Mouse (Mus musculus): ENCODE data around the gene Rtl4.

The Rtl4 gene

DNA sequence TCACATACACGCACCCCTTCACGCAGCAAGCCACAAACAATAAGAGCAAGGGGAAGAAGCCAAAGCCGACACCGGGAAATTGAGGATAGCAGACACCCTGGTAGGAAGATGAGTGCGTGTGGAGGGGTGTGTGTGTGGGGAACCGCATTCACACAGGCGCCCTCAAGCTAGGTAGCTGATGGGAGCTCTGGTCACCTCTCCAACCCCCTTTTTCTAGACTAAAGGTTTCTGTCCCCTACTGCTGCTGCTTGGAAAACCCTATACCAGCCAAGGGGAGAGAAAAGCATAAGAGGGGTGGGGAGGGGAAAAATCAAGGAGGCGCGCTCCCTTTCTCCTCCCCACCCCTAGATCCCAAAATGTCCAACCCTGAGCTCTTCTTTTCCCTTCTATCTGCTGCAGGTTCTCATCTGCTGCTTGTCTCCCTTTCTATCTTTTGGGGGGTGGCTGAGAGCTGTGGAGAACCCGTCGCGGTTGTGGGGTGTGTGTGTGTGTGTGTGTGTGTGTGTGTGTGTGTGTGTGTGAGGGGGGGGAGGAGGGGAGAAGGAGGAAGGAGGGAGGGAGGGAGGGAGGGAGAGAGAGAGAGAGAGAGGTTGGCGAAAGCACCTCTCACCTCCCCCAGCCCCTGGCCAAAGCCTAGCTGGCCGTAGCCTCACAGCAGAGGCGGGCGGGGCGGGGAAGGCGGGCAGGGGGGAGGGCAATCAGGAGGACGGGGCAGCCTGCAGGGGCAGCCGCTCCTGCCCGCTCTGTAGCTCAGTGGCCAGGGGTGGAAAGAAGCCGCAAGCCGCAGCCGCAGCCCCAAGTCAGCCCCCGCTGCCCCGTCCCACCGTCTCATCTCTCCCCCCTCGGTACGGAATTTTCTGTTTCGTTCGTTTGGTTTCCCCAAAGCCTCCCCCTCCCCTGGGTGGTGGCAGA, at the start of gene Rtl4:
Rtl4 (plus strand) TSS at position 701 of the 912 bp plus-strand sequence.
- no peak for DNase-seq (ENCODE audit: low spot score in 2 of 2)

- DNase-seq (ENCODE audit: low spot score in 2 of 2): no peak
Observed at GRCm38 (mm10) chrX:144644756-144645155, 44.0 kb upstream of the Rtl4 start.

DNA sequence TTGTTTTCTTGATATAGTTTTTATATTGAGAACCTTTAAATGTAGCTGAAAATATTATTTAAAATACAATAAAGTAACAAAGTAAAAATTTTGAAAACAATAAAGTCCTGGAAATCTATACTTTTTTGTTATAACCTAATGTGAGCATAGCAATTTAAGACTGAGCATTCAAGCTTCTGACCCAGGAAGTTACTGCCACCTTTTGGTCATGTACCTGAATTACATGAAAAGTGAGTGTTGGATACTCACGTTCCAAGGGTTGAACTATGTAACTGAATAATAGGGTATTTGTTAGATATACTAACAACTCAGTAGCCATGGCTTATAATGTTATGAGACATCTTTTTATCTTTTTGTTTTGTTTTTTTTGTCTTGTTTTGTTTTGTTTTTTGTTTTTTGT, 43.3 kb upstream of the Rtl4 start:
- no peak for DNase-seq (ENCODE audit: low spot score in 2 of 2)

DNA sequence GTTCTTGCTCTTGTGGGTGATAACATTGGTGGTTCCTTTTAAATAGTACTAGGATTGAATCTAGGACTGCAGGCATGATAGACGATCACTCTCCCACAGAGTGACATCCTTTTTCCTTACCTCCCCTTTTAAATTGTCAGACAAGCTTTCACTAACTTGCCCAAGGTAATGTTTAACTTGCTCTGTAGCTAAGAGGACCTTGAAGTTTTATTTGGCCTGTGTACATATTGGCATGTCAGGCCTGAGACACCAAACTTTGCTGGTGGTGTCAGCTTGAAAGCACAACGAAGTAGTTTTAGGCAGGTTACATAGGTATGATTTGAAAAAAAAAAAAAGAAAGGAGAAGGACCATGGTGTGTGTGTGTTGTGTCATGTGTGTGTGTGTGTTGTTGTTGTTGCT, 36.5 kb upstream of the Rtl4 start:
- no peak for DNase-seq (ENCODE audit: low spot score in 2 of 2)

GRCm38 (mm10) chrX:144687742-144688141, 965 bp upstream of the Rtl4 start:
- DNase-seq (ENCODE audit: low spot score in 2 of 2): no peak

DNA sequence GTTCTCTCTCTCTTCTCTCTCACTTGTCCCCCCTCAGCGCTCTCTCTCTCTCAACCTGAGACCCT, 733 bp upstream of the Rtl4 start, which contains the start of gene Trpc5:
Trpc5 (minus strand) TSS at position 39 of the 65 bp plus-strand sequence.
- DNase-seq (ENCODE audit: low spot score in 2 of 2): no peak

- no peak for DNase-seq (ENCODE audit: low spot score in 2 of 2)
Observed at GRCm38 (mm10) chrX:144689119-144689858, 582 bp downstream of the Rtl4 start.

- DNase-seq (ENCODE audit: low spot score in 2 of 2): no peak
Observed at GRCm38 (mm10) chrX:144689859-144690181, 1.1 kb downstream of the Rtl4 start.

- no peak for DNase-seq (ENCODE audit: low spot score in 2 of 2)
Observed at GRCm38 (mm10) chrX:144716330-144716729, 27.6 kb downstream of the Rtl4 start.

DNA sequence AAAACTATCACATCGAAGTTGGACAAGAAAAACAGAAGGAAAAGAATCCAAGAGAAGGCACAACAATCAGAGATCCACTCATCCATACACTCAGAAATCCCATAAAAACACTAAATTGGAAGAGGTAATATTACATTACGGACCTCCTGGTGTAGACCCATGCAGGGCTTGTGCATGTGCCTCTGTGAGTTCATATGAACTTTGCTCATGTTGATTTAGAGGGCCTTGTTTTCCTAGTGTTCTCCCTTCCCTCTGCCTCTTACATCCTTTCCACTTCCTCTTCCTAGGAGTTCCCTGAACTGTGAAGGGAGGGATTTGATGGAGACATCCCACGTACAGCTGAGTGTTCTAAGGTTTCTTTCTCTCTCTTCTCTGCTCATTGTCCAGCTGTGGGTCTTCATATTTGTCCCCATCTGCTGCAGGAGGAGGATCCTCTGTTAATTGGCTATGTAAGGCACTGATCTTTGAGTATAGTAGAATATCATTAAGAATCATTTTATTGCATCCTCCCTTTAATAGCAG, 58.9 kb downstream of the Rtl4 start:
- no peak for DNase-seq (ENCODE audit: low spot score in 2 of 2)

DNA sequence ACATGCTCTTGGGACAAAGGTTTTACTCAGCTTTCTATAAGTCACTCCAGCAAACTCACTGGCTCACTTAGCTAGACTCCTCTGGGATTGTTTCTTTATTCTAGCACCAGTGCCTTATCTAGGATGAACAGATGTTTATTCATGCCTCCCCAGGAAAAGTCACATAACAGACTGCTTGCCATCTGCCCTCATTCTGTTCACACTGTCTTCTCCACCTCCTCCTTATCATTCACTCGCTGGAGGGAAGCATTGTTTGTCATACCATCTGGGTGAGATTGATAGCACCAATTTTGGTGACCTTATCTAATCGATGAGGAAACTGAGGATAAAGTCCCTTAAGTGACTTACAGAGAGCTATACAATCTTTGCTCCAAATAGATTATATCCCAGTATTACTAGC, 298.3 kb downstream of the Rtl4 start:
- no peak for DNase-seq (ENCODE audit: low spot score in 2 of 2)

DNA sequence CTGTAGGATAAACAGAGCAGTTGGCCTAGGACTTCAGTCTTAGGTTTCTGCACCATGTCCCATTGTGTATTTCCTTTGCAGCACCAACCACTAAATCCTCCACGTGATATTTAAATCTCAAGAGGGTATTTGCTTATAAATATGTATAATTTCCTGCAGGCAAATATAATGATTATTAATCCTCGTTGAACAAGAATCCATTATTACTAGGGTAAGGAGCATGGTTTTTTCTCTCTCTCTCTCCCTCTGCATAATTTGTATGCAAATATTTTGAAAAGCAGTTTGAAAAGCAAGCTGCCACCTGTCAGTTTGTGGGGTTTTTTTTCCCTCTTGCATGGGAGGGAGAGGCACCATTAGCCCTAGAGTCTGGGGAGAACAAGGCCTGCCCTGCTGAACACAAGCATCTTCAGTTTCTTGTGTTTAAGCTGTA, 376.8 kb downstream of the Rtl4 start:
- no peak for DNase-seq (ENCODE audit: low spot score in 2 of 2)

- no peak for DNase-seq (ENCODE audit: low spot score in 2 of 2)
Observed at GRCm38 (mm10) chrX:145089802-145090201, 401.1 kb downstream of the Rtl4 start.

GRCm38 (mm10) chrX:145090360-145090759, 401.7 kb downstream of the Rtl4 start:
- no peak for DNase-seq (ENCODE audit: low spot score in 2 of 2)

DNA sequence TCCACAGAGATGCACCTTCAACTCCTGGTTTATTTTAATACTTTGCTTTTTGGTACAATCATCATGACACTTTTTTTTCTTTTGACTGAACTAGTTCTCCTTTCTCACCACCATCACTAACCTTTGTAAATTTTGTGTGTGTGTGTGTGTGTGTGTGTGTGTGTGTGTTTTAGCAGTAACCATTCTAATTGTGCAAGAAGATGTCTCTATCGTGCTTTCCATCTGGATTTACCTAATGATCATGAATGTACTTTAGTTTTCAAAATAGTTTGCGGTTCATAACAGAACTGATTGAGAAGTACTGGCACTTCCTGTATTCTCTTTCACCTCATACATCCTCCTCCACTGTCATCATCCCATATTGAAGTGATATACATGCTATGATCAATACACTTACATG, 402.3 kb downstream of the Rtl4 start:
- no peak for DNase-seq (ENCODE audit: low spot score in 2 of 2)
